In genomic region chr3:142765778-142766165, GRCm38 (mm10) we compare ENCODE assay signal across 7 mouse cellular contexts. TPM values are rescaled to one million over a fixed set of nuclear protein-coding genes. Genes with fewer than 3 reads are reported as not detected.
A peak's percentile ranks its signal among the peaks of the same experiment; 100 is the strongest.
DNase-seq lines count a peak whose midpoint lies in the region; ATAC-seq and TF ChIP-seq lines count a peak whose summit lies in the region.

No protein-coding gene starts in this region.

- no peak for ATAC-seq in forebrain, embryonic 13.5 days
- ATAC-seq in liver, embryonic 13.5 days (ENCODE audit: low read depth) = no peak

- H3K9me3 ChIP-seq in forebrain, embryonic 13.5 days (replicated peaks) = no peaks in the 10 kb centered on the region
- no peaks in the 10 kb centered on the region for H3K9me3 ChIP-seq in liver, embryonic 13.5 days (replicated peaks)

- TF ChIP-seq POLR2A in thymus, adult 2 months (IDR thresholded peaks at IDR 0.05; ENCODE audit: control insufficient read depth, extremely low read depth, insufficient read depth, low read length, poor library complexity) = no peak

- H3K4me1 ChIP-seq in thymus, adult 2 months (replicated peaks; ENCODE audit: control insufficient read depth, insufficient read depth, low read length) = peaks cover 5% of the 10 kb centered on the region
- H3K4me1 ChIP-seq in forebrain, embryonic 13.5 days = peaks cover 16% of the 10 kb centered on the region
- peaks cover 48% of the 10 kb centered on the region for H3K4me1 ChIP-seq in liver, embryonic 13.5 days (replicated peaks)

- H3K27me3 ChIP-seq in thymus, adult 2 months (ENCODE audit: control insufficient read depth, insufficient read depth, low read length) = no peaks in the 10 kb centered on the region
- no peaks in the 10 kb centered on the region for H3K27me3 ChIP-seq in forebrain, embryonic 13.5 days
- no peaks in the 10 kb centered on the region for H3K27me3 ChIP-seq in liver, embryonic 13.5 days

- no peak for TF ChIP-seq CTCF in thymus, adult 2 months (IDR thresholded peaks at IDR 0.05; ENCODE audit: borderline replicate concordance, control insufficient read depth, extremely low read depth, insufficient read depth, low read length, poor library complexity)

- no peak overlapping the region for H3K27ac ChIP-seq in thymus, adult 2 months (ENCODE audit: control insufficient read depth, insufficient read depth, low read length)
- H3K27ac ChIP-seq in forebrain, embryonic 13.5 days = no peak overlapping the region
- peak overlapping the region; percentile 89 for H3K27ac ChIP-seq in liver, embryonic 13.5 days

- peak overlapping the region; percentile 65 for H3K4me2 ChIP-seq in forebrain, embryonic 13.5 days
- peak overlapping the region; percentile 84 for H3K4me2 ChIP-seq in liver, embryonic 13.5 days

- no peak for DNase-seq in thymus, adult 2 months
- no peak for DNase-seq in thymus, postnatal 0 days (ENCODE audit: low spot score)
- DNase-seq in liver, embryonic 13.5 days = no peak
- DNase-seq in B cell, adult 2 months = no peak
- DNase-seq in embryo, embryonic 11 days = no peak
- DNase-seq in cerebellum, adult 8-10 months = no peak

- H3K4me3 ChIP-seq in thymus, adult 2 months (ENCODE audit: control insufficient read depth, insufficient read depth, low read length) = peak overlapping the region; percentile 76
- H3K4me3 ChIP-seq in forebrain, embryonic 13.5 days = peak overlapping the region; percentile 81
- H3K4me3 ChIP-seq in liver, embryonic 13.5 days (replicated peaks) = peak overlapping the region; percentile 88

- 3% methylated on average over 10 of the region's 10 CpGs for WGBS in thymus, adult 2 months
- WGBS in forebrain, embryonic 13.5 days = 23% methylated on average over 10 of the region's 10 CpGs
- 9% methylated on average over 10 of the region's 10 CpGs for WGBS in liver, embryonic 13.5 days (ENCODE audit: insufficient replicate concordance)

- H3K9ac ChIP-seq in forebrain, embryonic 13.5 days = peak overlapping the region; percentile 91
- H3K9ac ChIP-seq in liver, embryonic 13.5 days = peak overlapping the region; percentile 93

- H3K36me3 ChIP-seq in thymus, adult 2 months (ENCODE audit: control insufficient read depth, insufficient read depth, low read length) = no peaks in the 10 kb centered on the region
- H3K36me3 ChIP-seq in forebrain, embryonic 13.5 days (ENCODE audit: poor library complexity, severe bottlenecking) = peaks cover 2% of the 10 kb centered on the region; the same call in 1 of the 2 replicates
- H3K36me3 ChIP-seq in liver, embryonic 13.5 days = peaks cover 7% of the 10 kb centered on the region; the same call in 1 of the 2 replicates

RNA-seq across cellular contexts. Expression of gene Gtf2b, which starts 0.9 kb away (rescaled TPM):
- polyA plus RNA-seq in thymus, adult 2 months (2012; rRNA removed) = 35.8 and 40.2 TPM in 2 replicates
- polyA plus RNA-seq in thymus, postnatal 0 days (2015; fragmentation: Nextera tagmentation; extraction: Ambion mirVana) = 124 and 125 TPM in 2 replicates
- polyA plus RNA-seq in forebrain, embryonic 13.5 days (2015; fragmentation: Nextera tagmentation; extraction: Ambion mirVana) = 102 and 104 TPM in 2 replicates
- 44.7 and 45.6 TPM in 2 replicates for polyA plus RNA-seq in liver, embryonic 13.5 days (2015; fragmentation: Nextera tagmentation; extraction: Ambion mirVana)
